Mouse (Mus musculus) liver, adult 2 months (tissue): ENCODE measurements around the gene Pop4. TPM values are rescaled to one million over a fixed set of nuclear protein-coding genes. Genes with fewer than 3 reads are reported as not detected.

Experiments
- DNase-seq: peaks from one replicate; pipeline ENCODE4 v3.0.0-alpha.2; 2011; ENCODE audit warnings: low read depth, low spot score; ENCODE audit errors: extremely low read depth
- H3K27ac ChIP-seq: fragments of 200-500 bp; replicated peaks from 2 replicates; pipeline ENCODE4 v1.5.1; 2012; ENCODE audit warnings: low read depth, mild to moderate bottlenecking, control low read depth, inconsistent platforms, low read length; ENCODE audit not compliant: insufficient read depth
- H3K27me3 ChIP-seq: fragments of 200-500 bp; 2 replicates; pipeline ENCODE4 v1.6.1; 2012; ENCODE audit warnings: mild to moderate bottlenecking, moderate library complexity, low read length, inconsistent platforms; ENCODE audit not compliant: control insufficient read depth, insufficient read depth
- H3K36me3 ChIP-seq: fragments of 200-500 bp; 2 replicates; pipeline ENCODE4 v1.6.1; 2012; ENCODE audit warnings: low read length, inconsistent platforms; ENCODE audit not compliant: control insufficient read depth, insufficient read depth
- H3K4me1 ChIP-seq: fragments of 200-500 bp; 2 replicates; pipeline ENCODE4 v1.6.1; 2011; ENCODE audit warnings: low read length; ENCODE audit not compliant: control insufficient read depth, insufficient read depth
- H3K4me3 ChIP-seq: fragments of 200-500 bp; 2 replicates; pipeline ENCODE4 v1.5.1; 2011; ENCODE audit warnings: low read depth, mild to moderate bottlenecking, control low read depth, low read length, moderate library complexity; ENCODE audit not compliant: insufficient read depth
- H3K79me2 ChIP-seq: fragments of 200-500 bp; 2 replicates; pipeline ENCODE4 v1.6.1; 2012; ENCODE audit warnings: inconsistent platforms, mild to moderate bottlenecking, low read length, moderate library complexity; ENCODE audit not compliant: control insufficient read depth, insufficient read depth
- H3K9ac ChIP-seq: fragments of 200-500 bp; 2 replicates; pipeline ENCODE4 v1.6.1; 2012; ENCODE audit warnings: low read depth, mild to moderate bottlenecking, control low read depth, inconsistent platforms, low read length
- CTCF ChIP-seq: fragments of 200-500 bp; IDR thresholded peaks from 2 replicates; pipeline ENCODE4 v1.5.1; 2011; ENCODE audit warnings: low read depth, low read length, control low read depth
- POLR2A ChIP-seq: fragments of 200-500 bp; IDR thresholded peaks from 2 replicates; pipeline ENCODE4 v1.6.1; 2011; ENCODE audit warnings: low read length, control low read depth; ENCODE audit not compliant: insufficient read depth; ENCODE audit errors: extremely low read depth
- WGBS: fragments of 180-500 bp; shearing (Covaris S2); methylation state at CpG from one replicate; pipeline ENCODE4 v1.1.7; 2018; 5-methylcytosine and 5-hydroxymethylcytosine counted together
- polyA plus RNA-seq: library from polyadenylated mRNA; depleted of rRNA; stranded (reverse); fragments of >200 nt; gene quantifications from 2 replicates; pipeline ENCODE4 v1.2.3, GENCODE M21; 2012; rRNA removed
- total RNA-seq: library from RNA; depleted of rRNA; stranded (reverse); fragments of >200 nt; gene quantifications from 2 replicates; pipeline ENCODE4 v1.2.3, GENCODE M21; 2014; rRNA removed

Gene Pop4
- total and polyA plus RNA-seq, 2 experiments: 7.2 to 12.8 TPM

GRCm38 (mm10) chr7:38217417-38218171 lies 53.6 kb downstream of the Pop4 start:
- 16% methylated on average over 5 of the region's 5 CpGs for WGBS
- H3K9ac ChIP-seq: peak overlapping the region; percentile 23
- DNase-seq: peak; percentile 99

GRCm38 (mm10) chr7:38215697-38216096 lies 55.5 kb downstream of the Pop4 start:
- no peaks in the 10 kb centered on the region for H3K36me3 ChIP-seq
- no peak for DNase-seq
- WGBS: 95% methylated on average over 6 of the region's 6 CpGs
- no peak overlapping the region for H3K9ac ChIP-seq
- no peak overlapping the region for H3K4me3 ChIP-seq
- TF ChIP-seq CTCF (no peak), POLR2A (no peak)
- no peaks in the 10 kb centered on the region for H3K27me3 ChIP-seq
- no peaks in the 10 kb centered on the region for H3K79me2 ChIP-seq
- no peak overlapping the region for H3K27ac ChIP-seq
- peaks cover 16% of the 10 kb centered on the region for H3K4me1 ChIP-seq

More at GRCm38 (mm10) chr7:38217417-38218171, 53.6 kb downstream of the Pop4 start:
- Histone ChIP-seq H3K4me3 (no peak overlapping the region), H3K4me1 (peaks cover 16% of the 10 kb centered on the region), H3K36me3 (no peaks in the 10 kb centered on the region), H3K27me3 (no peaks in the 10 kb centered on the region), H3K27ac (peak overlapping the region; percentile 88), H3K79me2 (peaks cover 7% of the 10 kb centered on the region; the same call in 1 of the 2 replicates)
- TF ChIP-seq CTCF (peak; percentile 60), POLR2A (no peak)

GRCm38 (mm10) chr7:38215281-38215680 lies 55.9 kb downstream of the Pop4 start:
- H3K4me3 ChIP-seq: no peak overlapping the region
- no peaks in the 10 kb centered on the region for H3K27me3 ChIP-seq
- WGBS: 88% methylated on average over 7 of the region's 7 CpGs
- no peaks in the 10 kb centered on the region for H3K79me2 ChIP-seq
- H3K4me1 ChIP-seq: peaks cover 16% of the 10 kb centered on the region
- H3K36me3 ChIP-seq: no peaks in the 10 kb centered on the region
- H3K27ac ChIP-seq: no peak overlapping the region
- TF ChIP-seq CTCF (no peak), POLR2A (no peak)
- DNase-seq: no peak
- no peak overlapping the region for H3K9ac ChIP-seq

- no peak for TF ChIP-seq POLR2A
- Histone ChIP-seq H3K4me3 (no peak overlapping the region), H3K27me3 (no peaks in the 10 kb centered on the region), H3K79me2 (no peaks in the 10 kb centered on the region), H3K36me3 (no peaks in the 10 kb centered on the region), H3K27ac (no peak overlapping the region), H3K4me1 (peaks cover 16% of the 10 kb centered on the region), H3K9ac (no peak overlapping the region)
- DNase-seq: no peak
- 65% methylated on average over 5 of the region's 5 CpGs for WGBS
Measured at GRCm38 (mm10) chr7:38214473-38215214, 56.6 kb downstream of the Pop4 start.

GRCm38 (mm10) chr7:38212651-38213062 lies 58.6 kb downstream of the Pop4 start:
- TF ChIP-seq CTCF (no peak), POLR2A (no peak)
- H3K79me2 ChIP-seq: no peaks in the 10 kb centered on the region
- H3K27ac ChIP-seq: no peak overlapping the region
- peaks cover 10% of the 10 kb centered on the region for H3K4me1 ChIP-seq
- no peaks in the 10 kb centered on the region for H3K36me3 ChIP-seq
- H3K27me3 ChIP-seq: no peaks in the 10 kb centered on the region
- WGBS: 11% methylated on average over 3 of the region's 3 CpGs
- H3K9ac ChIP-seq: no peak overlapping the region
- DNase-seq: peak; percentile 78
- no peak overlapping the region for H3K4me3 ChIP-seq

Other genes with a start within 250 kb of the Pop4 start
- 12.1 and 13.9 TPM in 2 replicates for gene Uri1, start 247.9 kb downstream of the Pop4 start, total RNA-seq
- gene Uri1, start 247.9 kb downstream of the Pop4 start, polyA plus RNA-seq: 5.5 and 6.2 TPM in 2 replicates
- 0.34 and 0.37 TPM in 2 replicates for gene Ccne1, start 163.9 kb downstream of the Pop4 start, total RNA-seq
- gene Ccne1, start 163.9 kb downstream of the Pop4 start, polyA plus RNA-seq: 0.37 and 0.41 TPM in 2 replicates
- 135 and 146 TPM in 2 replicates for gene 1600014C10Rik, start 88.2 kb downstream of the Pop4 start, total RNA-seq
- 116 and 202 TPM in 2 replicates for gene 1600014C10Rik, start 88.2 kb downstream of the Pop4 start, polyA plus RNA-seq
- gene Plekhf1, start 43.4 kb downstream of the Pop4 start, total RNA-seq: 3.4 and 6.6 TPM in 2 replicates
- 2.5 and 3.2 TPM in 2 replicates for gene Plekhf1, start 43.4 kb downstream of the Pop4 start, polyA plus RNA-seq